Comparison of ENCODE assay signal across 26 mouse cellular contexts in the genomic region with DNA sequence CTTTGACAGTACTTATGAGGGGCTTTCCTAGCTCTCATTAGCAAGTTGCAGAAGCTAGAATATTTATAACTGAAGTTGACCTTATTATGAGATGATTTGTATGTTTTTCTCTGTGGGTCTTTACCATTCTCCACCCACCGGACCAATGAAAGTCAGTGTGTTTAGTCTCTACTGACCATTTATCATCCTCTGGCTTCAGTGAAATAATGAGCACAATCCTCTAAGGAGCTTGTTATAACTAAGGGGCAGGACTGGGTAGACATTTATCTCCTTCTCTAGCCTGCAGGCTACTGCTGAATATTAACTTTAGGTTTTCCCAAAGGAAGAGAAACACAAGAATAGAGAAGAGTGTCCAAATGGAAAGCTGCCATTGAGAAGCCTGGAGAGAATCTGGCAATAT. TPM values are rescaled to one million over a fixed set of nuclear protein-coding genes. Genes with fewer than 3 reads are reported as not detected.
DNase-seq lines count a peak whose midpoint lies in the region; ATAC-seq and TF ChIP-seq lines count a peak whose summit lies in the region.
"Had no signal": no experiment of that assay in that cellular context is flagged by ENCODE, and none has a peak within 500 bp of the region (broad histone marks: within the 10 kb centered on the region; RNA-seq: fewer than 3 reads in every experiment).

No protein-coding gene starts in this region.

- TF ChIP-seq CTCF in hindbrain, postnatal 0 days (IDR thresholded peaks at IDR 0.05; ENCODE audit: low read depth), result no peak
- no peak for TF ChIP-seq CTCF in midbrain, postnatal 0 days (IDR thresholded peaks at IDR 0.05)

- 81% methylated on average over 1 of the region's 1 CpGs for WGBS in hindbrain, embryonic 12.5 days
- WGBS in hindbrain, embryonic 11.5 days, result 75% methylated on average over 1 of the region's 1 CpGs
- 85% methylated on average over 1 of the region's 1 CpGs for WGBS in midbrain, embryonic 13.5 days
- WGBS in midbrain, embryonic 10.5 days, result 100% methylated on average over 1 of the region's 1 CpGs
- 90% methylated on average over 1 of the region's 1 CpGs for WGBS in hindbrain, postnatal 0 days
- 72% methylated on average over 1 of the region's 1 CpGs for WGBS in midbrain, postnatal 0 days

- no peaks in the 10 kb centered on the region for H3K36me3 ChIP-seq in hindbrain, embryonic 12.5 days
- H3K36me3 ChIP-seq in hindbrain, embryonic 11.5 days (ENCODE audit: control insufficient read depth, insufficient read depth, low read length), result no peaks in the 10 kb centered on the region
- H3K36me3 ChIP-seq in midbrain, embryonic 13.5 days, result no peaks in the 10 kb centered on the region
- no peaks in the 10 kb centered on the region for H3K36me3 ChIP-seq in midbrain, embryonic 10.5 days
- H3K36me3 ChIP-seq in hindbrain, postnatal 0 days (ENCODE audit: insufficient read depth, low read length), result no peaks in the 10 kb centered on the region
- no peaks in the 10 kb centered on the region for H3K36me3 ChIP-seq in midbrain, postnatal 0 days (ENCODE audit: insufficient read depth, low read length)
- H3K36me3 ChIP-seq: embryonic facial prominence, embryonic 15.5 days; forebrain, embryonic 10.5 days; heart, embryonic 10.5 days had no signal

- no peak overlapping the region for H3K9ac ChIP-seq in hindbrain, embryonic 12.5 days
- H3K9ac ChIP-seq in hindbrain, embryonic 11.5 days (ENCODE audit: low read depth, low read length), result no peak overlapping the region
- no peak overlapping the region for H3K9ac ChIP-seq in midbrain, embryonic 13.5 days (replicated peaks)
- no peak overlapping the region for H3K9ac ChIP-seq in hindbrain, postnatal 0 days (replicated peaks; ENCODE audit: low read length)
- no peak overlapping the region for H3K9ac ChIP-seq in midbrain, postnatal 0 days (replicated peaks; ENCODE audit: low read length, poor library complexity, severe bottlenecking)
- H3K9ac ChIP-seq: embryonic facial prominence, embryonic 15.5 days had no signal

- no peaks in the 10 kb centered on the region for H3K4me1 ChIP-seq in hindbrain, embryonic 12.5 days
- H3K4me1 ChIP-seq in hindbrain, embryonic 11.5 days (replicated peaks; ENCODE audit: control insufficient read depth, insufficient read depth, low read length), result no peaks in the 10 kb centered on the region
- H3K4me1 ChIP-seq in midbrain, embryonic 13.5 days (replicated peaks), result no peaks in the 10 kb centered on the region
- no peaks in the 10 kb centered on the region for H3K4me1 ChIP-seq in midbrain, embryonic 10.5 days
- H3K4me1 ChIP-seq in hindbrain, postnatal 0 days (ENCODE audit: insufficient read depth, low read length), result no peaks in the 10 kb centered on the region
- H3K4me1 ChIP-seq in midbrain, postnatal 0 days (ENCODE audit: insufficient read depth, low read length), result no peaks in the 10 kb centered on the region
- H3K4me1 ChIP-seq: embryonic facial prominence, embryonic 15.5 days; forebrain, embryonic 10.5 days; heart, embryonic 10.5 days had no signal

- H3K27ac ChIP-seq in hindbrain, embryonic 12.5 days, result no peak overlapping the region
- no peak overlapping the region for H3K27ac ChIP-seq in hindbrain, embryonic 11.5 days (ENCODE audit: low read depth, low read length)
- H3K27ac ChIP-seq in midbrain, embryonic 13.5 days, result no peak overlapping the region
- no peak overlapping the region for H3K27ac ChIP-seq in midbrain, embryonic 10.5 days (replicated peaks)
- H3K27ac ChIP-seq in hindbrain, postnatal 0 days, result no peak overlapping the region
- no peak overlapping the region for H3K27ac ChIP-seq in midbrain, postnatal 0 days (ENCODE audit: low read depth, low read length)
- H3K27ac ChIP-seq: embryonic facial prominence, embryonic 15.5 days; forebrain, embryonic 10.5 days; heart, embryonic 10.5 days had no signal

- H3K9me3 ChIP-seq in hindbrain, embryonic 12.5 days (replicated peaks), result peaks cover 5% of the 10 kb centered on the region; the same call in 1 of the 2 replicates
- H3K9me3 ChIP-seq in hindbrain, embryonic 11.5 days (ENCODE audit: control insufficient read depth, low read length), result no peaks in the 10 kb centered on the region
- H3K9me3 ChIP-seq in midbrain, embryonic 13.5 days, result no peaks in the 10 kb centered on the region; the same call in 1 of the 2 replicates
- peaks cover 13% of the 10 kb centered on the region; the same call in 1 of the 2 replicates for H3K9me3 ChIP-seq in midbrain, embryonic 10.5 days (replicated peaks)
- H3K9me3 ChIP-seq in hindbrain, postnatal 0 days (ENCODE audit: low read length), result 0 out of 2 replicates have a peak, but pooled peaks cover 2% of the 10 kb centered on the region
- H3K9me3 ChIP-seq in midbrain, postnatal 0 days (ENCODE audit: low read length), result no peaks in the 10 kb centered on the region
- H3K9me3 ChIP-seq: embryonic facial prominence, embryonic 15.5 days; heart, embryonic 10.5 days had no signal

- peak; percentile 68; the same call in 1 of the 2 replicates for ATAC-seq in hindbrain, embryonic 12.5 days (ENCODE audit: low FRiP score)
- ATAC-seq in hindbrain, embryonic 11.5 days (ENCODE audit: low FRiP score), result no peak; the same call in 1 of the 2 replicates
- peak; percentile 67; the same call in 1 of the 2 replicates for ATAC-seq in midbrain, embryonic 13.5 days
- no peak for ATAC-seq in hindbrain, postnatal 0 days
- ATAC-seq in midbrain, postnatal 0 days (ENCODE audit: low FRiP score), result 0 out of 2 replicates have a peak, but pooled peaks have one; percentile 20
- no peak for ATAC-seq in frontal cortex, adult (ENCODE audit: low TSS enrichment)
- ATAC-seq: forebrain, embryonic 14.5 days had no signal

- no peak overlapping the region for H3K4me2 ChIP-seq in hindbrain, embryonic 12.5 days (replicated peaks)
- H3K4me2 ChIP-seq in hindbrain, embryonic 11.5 days (replicated peaks; ENCODE audit: low read depth, low read length), result no peak overlapping the region
- H3K4me2 ChIP-seq in midbrain, embryonic 13.5 days (replicated peaks), result no peak overlapping the region
- no peak overlapping the region for H3K4me2 ChIP-seq in hindbrain, postnatal 0 days (ENCODE audit: low read depth, low read length)
- H3K4me2 ChIP-seq in midbrain, postnatal 0 days (ENCODE audit: low read depth, low read length, poor library complexity, severe bottlenecking), result no peak overlapping the region
- H3K4me2 ChIP-seq: embryonic facial prominence, embryonic 15.5 days had no signal

- DNase-seq in hindbrain, embryonic 11.5 days (ENCODE audit: low spot score), result no peak
- no peak for DNase-seq in midbrain, embryonic 10.5 days (ENCODE audit: low spot score)
- peak; percentile 6 for DNase-seq in hindbrain, postnatal 0 days (ENCODE audit: low spot score)
- DNase-seq in midbrain, postnatal 0 days (ENCODE audit: low spot score), result peak; percentile 6
- DNase-seq: adrenal gland, postnatal 10 days; cerebellum, adult 11-12 months; cerebellum, adult 9-10 months; cerebellum, postnatal 36 days; gastrocnemius, postnatal 10 days; heart, adult 18-20 months; heart, postnatal 10 days; heart, postnatal 4 days had no signal

- no peaks in the 10 kb centered on the region for H3K27me3 ChIP-seq in hindbrain, embryonic 12.5 days
- H3K27me3 ChIP-seq in hindbrain, embryonic 11.5 days (ENCODE audit: control insufficient read depth, insufficient read depth, low read length), result no peaks in the 10 kb centered on the region
- H3K27me3 ChIP-seq in midbrain, embryonic 13.5 days, result no peaks in the 10 kb centered on the region
- no peaks in the 10 kb centered on the region for H3K27me3 ChIP-seq in midbrain, embryonic 10.5 days (ENCODE audit: low read depth, poor library complexity, severe bottlenecking)
- no peaks in the 10 kb centered on the region for H3K27me3 ChIP-seq in hindbrain, postnatal 0 days (ENCODE audit: insufficient read depth, low read length)
- no peaks in the 10 kb centered on the region for H3K27me3 ChIP-seq in midbrain, postnatal 0 days (ENCODE audit: insufficient read depth, low read length)
- H3K27me3 ChIP-seq: embryonic facial prominence, embryonic 15.5 days had no signal

- H3K4me3 ChIP-seq in hindbrain, embryonic 12.5 days, result no peak overlapping the region
- H3K4me3 ChIP-seq in hindbrain, embryonic 11.5 days (ENCODE audit: low read depth, low read length), result no peak overlapping the region
- no peak overlapping the region for H3K4me3 ChIP-seq in midbrain, embryonic 13.5 days (replicated peaks)
- H3K4me3 ChIP-seq in midbrain, embryonic 10.5 days, result no peak overlapping the region
- no peak overlapping the region for H3K4me3 ChIP-seq in hindbrain, postnatal 0 days (ENCODE audit: low read length)
- H3K4me3 ChIP-seq in midbrain, postnatal 0 days (ENCODE audit: low read depth, low read length), result no peak overlapping the region
- H3K4me3 ChIP-seq: embryonic facial prominence, embryonic 15.5 days; erythroblast, embryonic 14.5 days; forebrain, embryonic 10.5 days; heart, embryonic 10.5 days had no signal

RNA-seq across cellular contexts. Expression of gene Olfr721-ps1, which starts 5.6 kb away (rescaled TPM):
- polyA plus RNA-seq in hindbrain, embryonic 12.5 days (2016; fragmentation: Nextera tagmentation; extraction: Ambion mirVana), result not detected in 2 replicates
- polyA plus RNA-seq in hindbrain, embryonic 11.5 days (2014; fragmentation: Nextera tagmentation; extraction: Ambion mirVana), result not detected in 2 replicates
- polyA plus RNA-seq in midbrain, embryonic 13.5 days (2015; fragmentation: Nextera tagmentation; extraction: Ambion mirVana), result not detected in 2 replicates
- polyA plus RNA-seq in midbrain, embryonic 10.5 days (2016; fragmentation: Nextera tagmentation; extraction: Ambion mirVana), result not detected in 2 replicates
- not detected in 2 replicates for total RNA-seq in hindbrain, postnatal 0 days (2014; rRNA removed)
- polyA plus RNA-seq in hindbrain, postnatal 0 days (2015; fragmentation: Nextera tagmentation; extraction: Ambion mirVana), result not detected in 2 replicates
- total RNA-seq in midbrain, postnatal 0 days (2014; rRNA removed), result not detected in 2 replicates
- polyA plus RNA-seq in midbrain, postnatal 0 days (2015; fragmentation: Nextera tagmentation; extraction: Ambion mirVana), result not detected in 2 replicates
- total RNA-seq: adrenal gland, postnatal 10 days; adrenal gland, postnatal 4 days; gastrocnemius, postnatal 10 days; gastrocnemius, postnatal 4 days; heart, adult 18-20 months; heart, postnatal 10 days; heart, postnatal 4 days; MEL had no signal
- polyA plus RNA-seq: C2C12; embryonic facial prominence, embryonic 11.5 days; erythroblast, embryonic 14.5 days; forebrain, embryonic 10.5 days; forebrain, embryonic 14.5 days; heart, embryonic 10.5 days; heart, embryonic 14.5 days had no signal

RNA-seq across cellular contexts. Expression of gene Il3ra, which starts 49.5 kb away (rescaled TPM):
- polyA plus RNA-seq in hindbrain, embryonic 12.5 days (2016; fragmentation: Nextera tagmentation; extraction: Ambion mirVana), result 2.8 and 3.7 TPM in 2 replicates
- polyA plus RNA-seq in hindbrain, embryonic 11.5 days (2014; fragmentation: Nextera tagmentation; extraction: Ambion mirVana), result 3.0 TPM in 2 replicates
- 1.8 and 2.7 TPM in 2 replicates for polyA plus RNA-seq in midbrain, embryonic 13.5 days (2015; fragmentation: Nextera tagmentation; extraction: Ambion mirVana)
- polyA plus RNA-seq in midbrain, embryonic 10.5 days (2016; fragmentation: Nextera tagmentation; extraction: Ambion mirVana), result 2.0 and 2.3 TPM in 2 replicates
- total RNA-seq in hindbrain, postnatal 0 days (2014; rRNA removed), result 3.8 and 11.0 TPM in 2 replicates
- polyA plus RNA-seq in hindbrain, postnatal 0 days (2015; fragmentation: Nextera tagmentation; extraction: Ambion mirVana), result 2.3 and 2.4 TPM in 2 replicates
- 5.9 and 11.3 TPM in 2 replicates for total RNA-seq in midbrain, postnatal 0 days (2014; rRNA removed)
- 3.1 and 4.0 TPM in 2 replicates for polyA plus RNA-seq in midbrain, postnatal 0 days (2015; fragmentation: Nextera tagmentation; extraction: Ambion mirVana)

Comparison
In these comparisons a context has a peak if more than half of its experiments do, and no peak if none do; other contexts are left out.
1. ATAC-seq: peak in hindbrain, embryonic 12.5 days (single experiment), midbrain, embryonic 13.5 days (single experiment) and midbrain, postnatal 0 days (single experiment); none in hindbrain, embryonic 11.5 days (single experiment), hindbrain, postnatal 0 days (single experiment) and frontal cortex, adult (single experiment).
2. DNase-seq: peak in hindbrain, postnatal 0 days (single experiment) and midbrain, postnatal 0 days (single experiment); none in hindbrain, embryonic 11.5 days (single experiment) and midbrain, embryonic 10.5 days (single experiment).